Mouse (Mus musculus) embryonic stem cell, embryonic (primary cell): ENCODE results near the gene 4930432M17Rik.

Experiments used
- CTCF ChIA-PET, 4 experiments: fragments of 300-600 bp in 2 of 4; fragments of 350-600 bp in 2 of 4; sonication (Branson Sonifier 250); formaldehyde crosslinking; loops; one replicate each; lab custom pipeline; 2022; ENCODE audit warnings: inconsistent platforms in 2 of 4; lab: Charles Lee
- POLR2A ChIA-PET, 4 experiments: fragments of 300-600 bp in 2 of 4; fragments of 350-600 bp in 2 of 4; sonication (Branson Sonifier 250); formaldehyde crosslinking; loops; one replicate each; lab custom pipeline; 2022; ENCODE audit warnings: antibody characterized with exemption in 4 of 4, inconsistent platforms in 1 of 4; lab: Charles Lee

Gene 4930432M17Rik

DNA sequence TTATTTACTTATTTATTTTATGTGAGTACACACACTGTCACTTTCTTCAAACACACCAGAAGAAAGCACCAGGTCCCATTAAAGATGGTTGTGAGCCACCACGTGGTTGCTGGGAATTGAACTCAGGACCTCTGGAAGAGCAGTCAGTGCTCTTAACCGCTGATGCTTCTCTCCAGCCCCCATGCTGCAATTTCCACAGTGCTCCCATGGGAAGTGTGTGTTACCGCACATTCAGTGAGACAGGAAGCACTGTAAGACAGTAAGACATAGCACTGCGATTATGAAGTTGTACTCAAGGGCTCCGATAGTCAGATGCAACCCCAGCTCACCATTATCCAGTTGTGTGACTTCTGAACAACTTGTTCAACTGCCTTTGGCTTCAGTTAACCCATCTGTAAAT is 45.9 kb downstream of the 4930432M17Rik start:
- ChIA-PET POLR2A (interaction anchor here in 1 of 4 experiments (0.9 to 1.5 kb wide), 2 partner anchors 15 to 20 kb away, joined by 3 to 4 read pairs; no protein-coding TSS in a partner anchor), CTCF (interaction anchor here in 1 of 4 experiments (0.5 kb wide), 1 partner anchor 150 kb away, joined by 6 read pairs; no protein-coding TSS in a partner anchor)

DNA sequence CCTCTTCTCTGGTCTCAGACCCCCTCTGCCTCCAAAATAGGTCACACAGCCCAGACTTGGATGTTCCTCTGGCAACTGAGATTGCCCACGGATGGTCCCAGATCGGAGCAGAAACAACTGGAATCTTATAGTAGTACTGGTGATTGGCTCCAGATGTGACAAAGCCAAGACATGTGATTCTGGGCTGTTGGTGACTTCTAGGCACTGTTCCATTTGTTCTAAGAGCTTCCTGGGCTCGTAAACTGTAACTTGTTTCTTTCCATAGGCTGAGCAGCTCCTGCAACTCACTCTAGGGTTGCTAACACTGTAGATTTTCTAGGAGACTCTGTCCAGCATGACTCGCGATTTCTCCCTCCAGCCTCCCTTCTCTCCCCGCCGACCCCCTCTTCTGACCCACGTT is 48.1 kb downstream of the 4930432M17Rik start:
- ChIA-PET CTCF (interaction anchor here in 1 of 4 experiments (1.9 kb wide), 1 partner anchor 17 kb away, joined by 7 read pairs; no protein-coding TSS in a partner anchor), POLR2A (interaction anchor here in 2 of 4 experiments (1.0 to 1.8 kb wide), 7 partner anchors 16 to 141 kb away, joined by 3 to 9 read pairs (median 3); partner anchors contain the start of gene Abcd3 (in 1 of the 2))

DNA sequence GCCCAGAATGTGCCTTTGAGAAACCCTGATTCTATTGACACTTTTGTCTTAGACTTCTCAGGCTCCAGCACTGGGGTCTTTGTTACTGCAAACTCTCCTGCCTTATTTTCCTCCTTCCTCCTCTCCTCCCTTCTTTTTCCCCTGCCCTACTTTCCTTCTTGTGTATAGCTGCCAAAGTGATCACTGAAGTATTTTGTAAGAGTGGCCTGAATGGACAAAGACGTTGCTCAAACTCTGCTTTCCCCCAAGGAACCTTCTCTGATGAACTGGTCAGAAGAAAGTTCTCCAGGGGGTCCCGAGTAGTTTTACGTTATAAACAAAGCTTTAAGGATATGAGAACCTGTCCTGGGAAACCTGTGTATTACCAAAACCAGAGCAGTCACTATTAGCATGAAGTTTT is 49.1 kb downstream of the 4930432M17Rik start:
- CTCF ChIA-PET = no interaction called here
- POLR2A ChIA-PET = interaction anchor here in 2 of 4 experiments (0.8 to 8.7 kb wide), 4 partner anchors 13 to 143 kb away, joined by 3 to 90 read pairs (median 6); no protein-coding TSS in a partner anchor

DNA sequence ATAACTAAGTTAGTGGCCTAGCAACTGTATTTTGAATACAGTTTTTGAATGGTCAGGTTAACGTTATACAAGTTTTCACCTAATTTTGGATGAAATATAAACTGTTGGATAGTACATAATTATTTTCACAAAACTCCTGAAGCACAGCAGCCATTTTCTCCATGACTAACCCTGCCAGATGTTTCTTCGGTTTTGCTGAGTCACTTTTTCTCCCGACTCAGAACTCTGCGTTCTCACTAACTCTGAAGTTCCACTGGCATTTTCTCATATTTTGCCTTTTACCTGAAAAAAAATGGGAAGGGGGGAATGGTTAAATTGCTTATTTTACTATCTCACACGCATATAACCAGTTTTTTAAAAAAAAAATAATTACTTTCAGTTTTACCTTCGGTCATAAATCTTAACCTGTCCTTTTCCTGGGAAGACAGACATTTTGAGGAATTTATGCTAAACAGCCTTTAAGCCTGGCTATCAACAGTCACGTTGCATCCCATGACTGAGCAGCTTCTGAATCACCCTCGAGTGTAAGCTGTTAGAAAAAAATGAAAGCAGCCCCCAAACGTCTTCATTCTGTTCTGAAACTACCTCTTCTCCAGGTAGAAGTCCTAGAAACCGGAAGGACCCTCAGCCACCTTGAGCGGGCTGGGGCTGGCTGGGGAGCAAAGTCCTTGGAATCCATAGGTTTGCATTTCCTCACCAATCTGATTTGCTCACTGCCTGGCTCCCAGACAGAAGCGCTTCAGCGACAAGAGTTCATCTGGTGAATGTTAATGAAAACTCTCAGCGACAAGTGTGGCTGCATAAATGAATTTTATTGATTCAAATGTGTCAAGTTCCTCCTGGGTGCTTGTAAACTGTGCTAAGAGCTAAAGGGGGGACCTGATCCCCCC is 50.5 kb downstream of the 4930432M17Rik start:
- POLR2A ChIA-PET = interaction anchor here in 3 of 4 experiments (0.6 to 8.7 kb wide), 23 partner anchors 12 to 723 kb away, joined by 3 to 128 read pairs (median 12); partner anchors contain the start of gene Abcd3 (in 2 of the 3)
- CTCF ChIA-PET = interaction anchor here in 3 of 4 experiments (0.5 to 3.5 kb wide), 3 partner anchors 16 to 48 kb away, joined by 3 to 13 read pairs (median 11); no protein-coding TSS in a partner anchor

- ChIA-PET CTCF (interaction anchor here in 2 of 4 experiments (1.0 to 3.5 kb wide), 3 partner anchors 15 to 98 kb away, joined by 3 to 13 read pairs (median 4); no protein-coding TSS in a partner anchor), POLR2A (interaction anchor here in 3 of 4 experiments (0.8 to 8.7 kb wide), 24 partner anchors 12 to 303 kb away, joined by 3 to 128 read pairs (median 12); partner anchors contain the start of gene Abcd3 (in 2 of the 3))
Observed at GRCm38 (mm10) chr3:121721691-121722070, 51.1 kb downstream of the 4930432M17Rik start.

DNA sequence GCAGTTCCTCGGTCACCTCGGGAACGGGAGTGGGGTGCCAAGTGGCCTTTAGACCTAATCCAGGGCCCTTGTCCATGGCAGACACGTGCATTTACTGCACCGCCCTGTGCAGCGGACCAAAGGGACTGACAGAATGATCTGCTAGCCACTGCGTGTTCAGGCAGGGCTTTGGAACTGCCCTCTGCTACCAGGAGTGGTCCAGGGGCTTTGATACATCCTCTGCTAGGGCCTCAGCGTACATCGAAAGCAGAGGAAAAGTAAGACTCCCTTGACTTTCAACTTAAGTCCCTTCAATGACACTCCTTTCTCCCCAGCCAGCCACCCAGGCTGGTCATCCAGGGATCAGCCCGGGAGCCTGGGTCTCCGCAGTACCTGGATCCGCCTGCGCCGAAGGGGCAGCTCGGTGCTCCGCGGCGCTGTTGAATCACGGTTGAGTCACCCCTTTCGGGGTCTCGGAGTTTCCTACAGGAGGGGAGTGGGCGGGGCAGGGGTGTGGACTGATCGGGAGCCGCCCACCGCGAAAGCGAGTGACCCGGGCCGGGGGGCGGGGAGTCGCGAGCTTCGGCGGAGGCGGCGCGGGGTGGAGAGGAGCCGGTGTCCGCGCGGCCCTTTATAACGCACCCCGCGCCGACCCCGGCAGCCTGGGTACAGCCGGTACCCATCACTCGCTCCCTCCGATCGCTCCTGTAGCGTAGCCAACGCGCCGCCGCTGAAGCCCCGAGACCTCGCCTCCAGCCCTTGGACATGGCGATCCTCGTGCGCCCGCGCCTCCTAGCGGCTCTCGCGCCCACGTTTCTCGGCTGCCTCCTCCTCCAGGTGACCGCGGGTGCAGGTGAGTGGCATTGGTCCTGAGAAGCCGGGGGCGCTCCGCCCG is 52.6 kb downstream of the 4930432M17Rik start, which contains the start of gene F3:
Gene F3, plus strand, starts transcription at position 567 of the 874 bp plus-strand sequence.
- ChIA-PET POLR2A (interaction anchor here (0.6 to 8.7 kb wide), 51 partner anchors 10 to 460 kb away, joined by 3 to 128 read pairs (median 6); partner anchors contain the start of genes 4930432M17Rik (in 1 of the 4) and Abcd3 (in 1 of the 4)), CTCF (interaction anchor here (0.6 to 3.5 kb wide), 13 partner anchors 10 to 345 kb away, joined by 3 to 13 read pairs (median 4); no protein-coding TSS in a partner anchor)

GRCm38 (mm10) chr3:121723968-121724524 is 53.5 kb downstream of the 4930432M17Rik start:
- ChIA-PET CTCF (interaction anchor here (0.6 to 4.3 kb wide), 9 partner anchors 10 to 173 kb away, joined by 3 to 24 read pairs (median 5); no protein-coding TSS in a partner anchor), POLR2A (interaction anchor here (0.7 to 8.7 kb wide), 49 partner anchors 9 to 424 kb away, joined by 3 to 128 read pairs (median 6); partner anchors contain the start of genes 4930432M17Rik (in 1 of the 4) and Abcd3 (in 1 of the 4))

DNA sequence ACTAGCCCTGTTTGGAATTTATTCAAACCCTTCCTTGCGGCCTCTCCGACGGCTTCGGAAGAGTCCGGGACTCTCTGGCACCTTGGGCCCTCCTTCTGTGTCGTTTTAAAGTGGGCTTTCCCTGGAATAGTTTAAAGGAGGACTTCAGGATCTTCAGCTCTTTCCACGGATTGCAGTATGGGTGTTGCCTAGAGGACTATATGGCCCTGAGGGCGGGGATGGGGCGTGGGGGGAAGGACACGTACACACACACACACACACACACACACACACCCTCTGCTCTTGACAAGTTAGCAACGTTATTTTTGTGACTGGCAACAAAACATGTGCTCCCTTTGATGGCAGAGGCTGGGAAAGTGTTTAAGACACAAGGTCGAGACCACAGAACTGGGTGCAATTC is 54.0 kb downstream of the 4930432M17Rik start:
- POLR2A ChIA-PET = interaction anchor here (0.6 to 8.7 kb wide), 39 partner anchors 9 to 424 kb away, joined by 3 to 128 read pairs (median 6); partner anchors contain the start of gene 4930432M17Rik (in 1 of the 4)
- CTCF ChIA-PET = interaction anchor here (0.6 to 4.3 kb wide), 9 partner anchors 9 to 173 kb away, joined by 3 to 24 read pairs (median 5); no protein-coding TSS in a partner anchor

DNA sequence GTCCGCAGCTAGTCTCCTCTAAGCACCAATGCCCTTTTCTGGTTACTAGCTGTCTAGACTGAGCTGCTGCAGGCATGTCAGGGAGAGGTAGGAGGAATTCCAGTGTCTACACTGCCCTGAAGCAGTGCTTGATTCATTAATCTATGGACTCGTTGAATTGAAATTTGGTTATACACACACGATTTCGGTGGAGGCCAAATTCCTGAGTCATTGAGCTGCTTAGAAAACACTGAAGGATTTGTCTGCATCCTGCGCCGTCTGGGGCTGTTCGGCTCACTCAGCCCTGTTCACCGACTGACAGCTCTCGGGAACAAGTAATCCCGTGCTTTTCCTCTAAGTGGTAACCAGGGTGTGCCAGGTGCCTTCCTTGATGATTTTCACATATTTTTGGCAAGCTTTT is 55.1 kb downstream of the 4930432M17Rik start:
- ChIA-PET POLR2A (interaction anchor here in 3 of 4 experiments (0.6 to 8.7 kb wide), 32 partner anchors 9 to 494 kb away, joined by 3 to 128 read pairs (median 6); no protein-coding TSS in a partner anchor), CTCF (interaction anchor here (1.2 to 4.3 kb wide), 4 partner anchors 11 kb away, joined by 9 to 24 read pairs (median 20); no protein-coding TSS in a partner anchor)

DNA sequence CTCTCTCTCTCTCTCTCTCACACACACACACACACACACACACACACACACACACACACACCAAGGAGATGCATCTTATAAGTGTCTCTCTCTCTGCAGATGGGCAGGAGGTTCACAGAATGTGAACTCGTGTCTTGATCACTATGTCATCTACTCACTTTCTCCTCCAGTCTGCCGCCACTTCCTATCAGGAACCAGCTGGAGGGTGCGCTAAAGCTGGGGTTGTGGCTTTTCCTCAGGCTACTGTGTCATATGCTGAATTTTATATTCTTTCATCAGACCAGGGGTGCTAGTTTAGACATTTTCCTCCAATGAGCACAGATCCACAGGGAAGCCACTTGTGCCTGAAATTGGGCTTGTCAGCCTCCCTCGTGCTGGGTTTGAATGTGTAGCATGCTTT is 59.1 kb downstream of the 4930432M17Rik start:
- ChIA-PET CTCF (interaction anchor here in 1 of 4 experiments (0.7 kb wide), 1 partner anchor 27 kb away, joined by 4 read pairs; no protein-coding TSS in a partner anchor), POLR2A (interaction anchor here (0.7 to 2.2 kb wide), 13 partner anchors 9 to 701 kb away, joined by 3 to 10 read pairs (median 3); no protein-coding TSS in a partner anchor)
